Mouse (Mus musculus) stomach, embryonic 15.5 days (tissue): Measurements from ENCODE around the gene Erp44. TPM values are rescaled to one million over a fixed set of nuclear protein-coding genes. Genes with fewer than 3 reads are reported as not detected.

Experiments
- ATAC-seq: fragments of 200-750 bp; cut with Nextera tagmentation; 2 replicates; pipeline ENCODE4 v1.8.0; 2017; ENCODE audit warnings: low read depth, moderate number of reproducible peaks, moderate TSS enrichment; ENCODE audit not compliant: insufficient read depth, low FRiP score
- H3K27ac ChIP-seq: fragments of 300-500 bp; sonication (generic); 2 replicates; pipeline ENCODE4 v1.5.1; 2015; ENCODE audit warnings: mild to moderate bottlenecking, inconsistent platforms
- H3K27me3 ChIP-seq: fragments of 300-500 bp; sonication (generic); replicated peaks from 2 replicates; pipeline ENCODE4 v1.6.1; 2015; ENCODE audit warnings: inconsistent platforms
- H3K36me3 ChIP-seq: fragments of 300-500 bp; sonication (generic); 2 replicates; pipeline ENCODE4 v1.6.1; 2015; ENCODE audit warnings: inconsistent platforms
- H3K4me1 ChIP-seq: fragments of 300-500 bp; sonication (generic); 2 replicates; pipeline ENCODE4 v1.6.1; 2015; ENCODE audit warnings: inconsistent platforms
- H3K4me2 ChIP-seq: fragments of 300-500 bp; sonication (generic); 2 replicates; pipeline ENCODE4 v1.6.1; 2015; ENCODE audit warnings: mild to moderate bottlenecking, inconsistent platforms
- H3K4me3 ChIP-seq: fragments of 300-500 bp; sonication (generic); replicated peaks from 2 replicates; pipeline ENCODE4 v1.5.1; 2015; ENCODE audit warnings: inconsistent platforms
- H3K9ac ChIP-seq: fragments of 300-500 bp; sonication (generic); 2 replicates; pipeline ENCODE4 v1.6.1; 2015; ENCODE audit warnings: inconsistent platforms
- H3K9me3 ChIP-seq: fragments of 300-500 bp; sonication (generic); 2 replicates; pipeline ENCODE4 v1.6.1; 2016; ENCODE audit warnings: inconsistent platforms
- WGBS: fragments of 180-500 bp; shearing (Covaris S2); methylation state at CpG from one replicate; pipeline ENCODE4 v1.1.7; 2015; 5-methylcytosine and 5-hydroxymethylcytosine counted together
- microRNA counts: library from miRNA; unstranded; fragments of <30 nt; microRNA quantifications from one replicate; lab custom pipeline; 2016
- microRNA-seq: library from miRNA; unstranded; fragments of <30 nt; microRNA quantifications from one replicate; pipeline ENCODE4, GENCODE M21; 2016
- polyA plus RNA-seq: library from polyadenylated mRNA; unstranded; fragments of >200 nt; fragmentation: Nextera tagmentation; extraction: Ambion mirVana; gene quantifications from 2 replicates; pipeline ENCODE4 v1.2.1, GENCODE M21; 2015

The Erp44 gene
- polyA plus RNA-seq, 1 experiment from 2014 or later, result 104 TPM

GRCm38 (mm10) chr4:48149492-48149891 is 129.9 kb downstream of the Erp44 start:
- H3K4me1 ChIP-seq, result no peaks in the 10 kb centered on the region
- H3K4me2 ChIP-seq, result no peak overlapping the region
- H3K27ac ChIP-seq, result no peak overlapping the region
- no peak overlapping the region for H3K4me3 ChIP-seq
- no peak overlapping the region for H3K9ac ChIP-seq
- H3K36me3 ChIP-seq, result 0 out of 2 replicates have a peak, but pooled peaks cover 5% of the 10 kb centered on the region
- no peaks in the 10 kb centered on the region for H3K9me3 ChIP-seq
- no peak for ATAC-seq
- 94% methylated on average over 2 of the region's 2 CpGs for WGBS
- H3K27me3 ChIP-seq, result no peaks in the 10 kb centered on the region

MicroRNAs encoded within 50 kb of the gene (microRNA counts, 519-probe panel; counts per million panel counts)
- 2,025 counts per million, percentile 24 among the panel's probes with 10 or more counts for microRNA mmu-miR-1958 (lab: Ali Mortazavi, UCI)

Small RNA genes lying within 50 kb of the gene (microRNA-seq; reads per million reads assigned to microRNA genes)
- gene Mir1958, result not detected

Other genes with a start within 250 kb of the Erp44 start
- gene Nr4a3, start 234.4 kb downstream of the Erp44 start, polyA plus RNA-seq, result 0.10 and 0.21 TPM in 2 replicates
- 28.8 and 29.6 TPM in 2 replicates for gene Stx17, start 154.6 kb downstream of the Erp44 start, polyA plus RNA-seq
- 9.5 and 10.1 TPM in 2 replicates for gene Invs, start 202 bp upstream of the Erp44 start, polyA plus RNA-seq
- gene Tex10, start 193.9 kb upstream of the Erp44 start, polyA plus RNA-seq, result 44.1 and 53.1 TPM in 2 replicates